In genomic region chr6:38238382-38238781, GRCm38 (mm10) we compare ENCODE assay signal across 26 mouse cellular contexts. TPM values are rescaled to one million over a fixed set of nuclear protein-coding genes. Genes with fewer than 3 reads are reported as not detected.
DNase-seq lines count a peak whose midpoint lies in the region; ATAC-seq and TF ChIP-seq lines count a peak whose summit lies in the region.
"Had no signal": no experiment of that assay in that cellular context is flagged by ENCODE, and none has a peak within 500 bp of the region (broad histone marks: within the 10 kb centered on the region; RNA-seq: fewer than 3 reads in every experiment).

No protein-coding gene starts in this region.

- no peak overlapping the region for H3K9ac ChIP-seq in kidney, embryonic 14.5 days (ENCODE audit: low read depth, low read length)
- H3K9ac ChIP-seq in intestine, postnatal 0 days (ENCODE audit: low read depth, low read length): no peak overlapping the region
- H3K9ac ChIP-seq: embryonic facial prominence, embryonic 13.5 days; limb, embryonic 13.5 days; liver, embryonic 13.5 days; midbrain, embryonic 12.5 days; stomach, embryonic 15.5 days had no signal

- peak; percentile 91 for DNase-seq in kidney, adult 11 months
- DNase-seq in ZHBTc4 (ENCODE audit: low read depth, low spot score): peak; percentile 10
- peak; percentile 77 for DNase-seq in kidney, postnatal 14 days
- no peak for DNase-seq in retina, postnatal 1 day
- no peak for DNase-seq in gastrocnemius, postnatal 10 days
- DNase-seq in heart, embryonic 10.5 days (ENCODE audit: low spot score): no peak
- DNase-seq: adrenal gland, postnatal 10 days; B cell, adult 2 months; heart, postnatal 14 days; liver, embryonic 13.5 days; lung, adult 18-20 months; lung, postnatal 4 days; right cerebral cortex, postnatal 25 days had no signal

- H3K9me3 ChIP-seq in kidney, embryonic 14.5 days (ENCODE audit: control insufficient read depth, low read length): no peaks in the 10 kb centered on the region
- no peaks in the 10 kb centered on the region for H3K9me3 ChIP-seq in intestine, postnatal 0 days (ENCODE audit: control insufficient read depth)
- H3K9me3 ChIP-seq in heart, embryonic 10.5 days: no peaks in the 10 kb centered on the region
- H3K9me3 ChIP-seq: embryonic facial prominence, embryonic 13.5 days; limb, embryonic 13.5 days; liver, embryonic 13.5 days; midbrain, embryonic 12.5 days; stomach, embryonic 15.5 days had no signal

- no peaks in the 10 kb centered on the region for H3K36me3 ChIP-seq in kidney, embryonic 14.5 days (ENCODE audit: control insufficient read depth, insufficient read depth, low read length)
- no peaks in the 10 kb centered on the region for H3K36me3 ChIP-seq in intestine, postnatal 0 days (ENCODE audit: control insufficient read depth, insufficient read depth)
- H3K36me3 ChIP-seq in heart, embryonic 10.5 days: no peaks in the 10 kb centered on the region
- H3K36me3 ChIP-seq: embryonic facial prominence, embryonic 13.5 days; limb, embryonic 13.5 days; liver, embryonic 13.5 days; midbrain, embryonic 12.5 days; stomach, embryonic 15.5 days had no signal

- H3K4me3 ChIP-seq in kidney, embryonic 14.5 days (ENCODE audit: low read length): no peak overlapping the region
- H3K4me3 ChIP-seq in intestine, postnatal 0 days (ENCODE audit: low read depth, low read length): no peak overlapping the region
- H3K4me3 ChIP-seq in heart, embryonic 10.5 days: no peak overlapping the region
- H3K4me3 ChIP-seq: embryonic facial prominence, embryonic 13.5 days; layer of hippocampus, adult 2 months; left cerebral cortex, adult 2 months; limb, embryonic 13.5 days; liver, embryonic 13.5 days; megakaryocyte, embryonic 14.5 days; midbrain, embryonic 12.5 days; stomach, embryonic 15.5 days had no signal

- TF ChIP-seq CTCF in intestine, postnatal 0 days (IDR thresholded peaks at IDR 0.05; ENCODE audit: low read depth): no peak

- H3K27me3 ChIP-seq in kidney, embryonic 14.5 days (ENCODE audit: control insufficient read depth, insufficient read depth, low read length): no peaks in the 10 kb centered on the region
- H3K27me3 ChIP-seq in intestine, postnatal 0 days (replicated peaks; ENCODE audit: control insufficient read depth, insufficient read depth, low read length): no peaks in the 10 kb centered on the region
- no peaks in the 10 kb centered on the region for H3K27me3 ChIP-seq in heart, embryonic 10.5 days (ENCODE audit: insufficient read depth, poor library complexity, severe bottlenecking)
- H3K27me3 ChIP-seq: embryonic facial prominence, embryonic 13.5 days; limb, embryonic 13.5 days; liver, embryonic 13.5 days; midbrain, embryonic 12.5 days; stomach, embryonic 15.5 days had no signal

- peaks cover 13% of the 10 kb centered on the region for H3K4me1 ChIP-seq in kidney, embryonic 14.5 days (ENCODE audit: control insufficient read depth, insufficient read depth, low read length)
- no peaks in the 10 kb centered on the region for H3K4me1 ChIP-seq in intestine, postnatal 0 days (replicated peaks; ENCODE audit: control insufficient read depth, insufficient read depth, low read length)
- peaks cover 2% of the 10 kb centered on the region; the same call in 1 of the 2 replicates for H3K4me1 ChIP-seq in heart, embryonic 10.5 days
- H3K4me1 ChIP-seq: liver, embryonic 13.5 days had no signal

- no peak overlapping the region for H3K4me2 ChIP-seq in kidney, embryonic 14.5 days (replicated peaks; ENCODE audit: low read depth, low read length)
- no peak overlapping the region for H3K4me2 ChIP-seq in intestine, postnatal 0 days (replicated peaks; ENCODE audit: low read depth)
- H3K4me2 ChIP-seq: embryonic facial prominence, embryonic 13.5 days; limb, embryonic 13.5 days; liver, embryonic 13.5 days; midbrain, embryonic 12.5 days; stomach, embryonic 15.5 days had no signal

- H3K27ac ChIP-seq in kidney, embryonic 14.5 days (ENCODE audit: low read depth, low read length): no peak overlapping the region
- no peak overlapping the region for H3K27ac ChIP-seq in intestine, postnatal 0 days (ENCODE audit: low read depth, low read length)
- no peak overlapping the region for H3K27ac ChIP-seq in heart, embryonic 10.5 days
- H3K27ac ChIP-seq: embryonic facial prominence, embryonic 13.5 days; layer of hippocampus, adult 2 months; left cerebral cortex, adult 2 months; limb, embryonic 13.5 days; liver, embryonic 13.5 days; midbrain, embryonic 12.5 days; stomach, embryonic 15.5 days had no signal

- no peak for ATAC-seq in kidney, embryonic 14.5 days (ENCODE audit: low FRiP score, low TSS enrichment)
- ATAC-seq in intestine, postnatal 0 days: peak; percentile 36; the same call in 1 of the 2 replicates
- ATAC-seq: forebrain, embryonic 16.5 days; hindbrain, embryonic 16.5 days; lung, postnatal 0 days had no signal

- 67% methylated on average over 4 of the region's 4 CpGs for WGBS in kidney, embryonic 14.5 days
- WGBS in intestine, postnatal 0 days: 76% methylated on average over 4 of the region's 4 CpGs
- 84% methylated on average over 4 of the region's 4 CpGs for WGBS in heart, embryonic 10.5 days

RNA-seq across cellular contexts. Expression of gene D630045J12Rik, which starts 15.4 kb away (rescaled TPM):
- 7.9 and 12.3 TPM in 2 replicates for polyA plus RNA-seq in kidney, embryonic 14.5 days (2014; fragmentation: Nextera tagmentation; extraction: Ambion mirVana)
- polyA plus RNA-seq in intestine, postnatal 0 days (2015; fragmentation: Nextera tagmentation; extraction: Ambion mirVana): 0.52 and 0.58 TPM in 2 replicates
- 1 to 10 TPM; 1.6 to 3.0 TPM for total RNA-seq in gastrocnemius, postnatal 10 days (2021)
- polyA plus RNA-seq in heart, embryonic 10.5 days (2016; fragmentation: Nextera tagmentation; extraction: Ambion mirVana): 2.2 and 5.0 TPM in 2 replicates
- total RNA-seq: monocyte, adult 5-6 weeks had no signal

Comparison
In these comparisons a context has a peak if more than half of its experiments do, and no peak if none do; other contexts are left out.
1. DNase-seq: peak in kidney, adult 11 months (single experiment), ZHBTc4 (single experiment) and kidney, postnatal 14 days (single experiment); none in retina, postnatal 1 day (single experiment), gastrocnemius, postnatal 10 days (single experiment) and heart, embryonic 10.5 days (single experiment).